Mouse (Mus musculus) left cerebral cortex, adult 9 months (tissue): ENCODE results near the gene Uchl3.

Source experiments
- DNase-seq, 2 experiments: peaks; one replicate each; pipeline ENCODE4 v3.0.0; 2022; ENCODE audit warnings: low spot score in 2 of 2

The Uchl3 gene

GRCm38 (mm10) chr14:101653581-101654525 is at the start of gene Uchl3:
Gene Uchl3, plus strand, starts transcription at chr14:101653967.
- peak; percentile 76 to 98 for DNase-seq

DNA sequence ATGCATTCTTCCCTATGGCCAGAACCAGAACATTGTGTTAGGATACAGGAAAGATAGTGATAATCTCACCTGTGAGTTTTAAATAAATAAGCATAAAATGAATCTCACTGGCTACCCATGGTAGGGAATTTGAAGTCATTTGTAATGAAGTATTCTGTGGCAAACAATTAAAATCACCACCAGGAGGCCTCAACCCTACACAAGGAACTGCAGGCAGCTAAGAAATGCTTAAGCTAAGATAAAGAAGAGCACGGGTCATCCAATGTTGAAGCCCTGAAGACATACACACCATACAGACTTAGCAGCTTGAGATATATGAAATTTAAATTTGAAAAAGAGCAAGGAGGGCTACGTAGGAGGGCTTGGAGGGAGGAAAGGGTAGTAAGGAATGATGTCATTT is 47.9 kb upstream of the Uchl3 start:
- DNase-seq, result no peak

DNA sequence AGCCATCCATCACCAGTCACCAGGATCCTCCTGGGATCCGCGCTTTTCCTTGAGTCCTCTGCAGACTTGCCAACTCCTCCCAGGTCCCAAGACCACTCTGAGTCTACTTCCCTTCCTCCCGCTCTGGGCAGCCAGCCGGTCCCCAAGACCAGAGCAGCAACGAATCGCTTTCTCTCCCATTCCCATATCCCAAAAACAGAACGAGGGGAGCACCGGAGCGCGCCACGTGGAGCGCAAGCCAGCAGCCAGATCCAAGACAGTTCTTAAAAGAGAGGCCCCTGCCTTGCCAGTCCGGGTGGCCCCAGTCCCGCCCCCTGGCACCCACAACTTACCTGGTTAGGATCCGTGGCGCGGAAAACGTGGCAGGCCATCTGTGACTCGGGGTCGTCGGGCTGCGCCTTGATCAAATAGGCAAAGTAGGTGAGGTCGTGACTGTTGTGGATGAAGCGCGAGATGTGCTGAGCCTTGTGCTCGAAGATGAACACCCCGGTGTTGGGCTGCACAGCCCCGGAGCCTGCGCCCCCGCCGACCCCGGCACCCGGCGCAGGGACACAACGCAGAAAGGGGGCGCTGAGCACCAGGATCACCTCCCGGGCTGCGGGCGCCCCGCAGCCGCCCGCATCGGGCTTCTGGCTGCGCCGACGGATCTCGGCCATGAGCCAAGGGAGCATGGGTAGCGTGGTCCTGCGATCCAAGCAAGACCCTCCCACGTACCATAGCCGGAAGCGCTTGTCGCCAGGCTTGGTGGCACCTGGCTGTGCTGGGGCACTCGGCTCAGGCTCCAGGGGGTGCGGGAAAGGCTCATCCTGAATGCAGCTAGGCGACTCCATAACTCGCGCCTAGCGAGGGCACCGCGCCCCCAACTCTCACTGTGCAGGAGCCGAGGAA is 45.9 kb upstream of the Uchl3 start:
- peak in 1 of 2 experiments; percentile 9 for DNase-seq

- peak; percentile 22 to 58 for DNase-seq
These were observed 45.0 kb upstream of the Uchl3 start, which contains the start of gene Tbc1d4 for GRCm38 (mm10) chr14:101608519-101609368. Gene Tbc1d4, minus strand, starts transcription at chr14:101609191.

GRCm38 (mm10) chr14:101610701-101611100 is 43.1 kb upstream of the Uchl3 start:
- DNase-seq, result no peak

GRCm38 (mm10) chr14:101613206-101613605 is 40.6 kb upstream of the Uchl3 start:
- no peak for DNase-seq

GRCm38 (mm10) chr14:101616178-101616577 is 37.6 kb upstream of the Uchl3 start:
- no peak for DNase-seq

GRCm38 (mm10) chr14:101617680-101618079 is 36.1 kb upstream of the Uchl3 start:
- no peak for DNase-seq

GRCm38 (mm10) chr14:101630548-101630947 is 23.2 kb upstream of the Uchl3 start:
- DNase-seq, result no peak

DNA sequence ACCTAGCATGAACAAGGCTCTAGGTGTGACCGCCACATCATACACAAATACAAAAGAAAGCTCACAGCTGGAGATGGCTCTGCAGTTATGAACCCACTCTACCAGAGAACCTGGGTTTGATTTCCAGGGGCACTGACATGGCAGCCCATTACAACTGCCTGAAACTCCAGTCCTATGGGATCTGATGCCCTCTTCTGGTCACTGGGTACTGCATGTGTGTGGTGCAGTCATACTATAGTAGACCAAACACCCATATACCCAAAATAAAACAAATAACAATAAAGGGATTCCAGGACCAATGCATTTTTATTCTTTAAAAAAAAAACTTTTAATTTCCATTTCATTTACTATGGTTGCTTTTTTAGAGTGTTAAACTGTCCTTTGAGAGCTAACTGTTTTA is 18.0 kb upstream of the Uchl3 start:
- DNase-seq, result no peak

- no peak for DNase-seq
These were observed 16.4 kb upstream of the Uchl3 start for GRCm38 (mm10) chr14:101637381-101637780.

DNA sequence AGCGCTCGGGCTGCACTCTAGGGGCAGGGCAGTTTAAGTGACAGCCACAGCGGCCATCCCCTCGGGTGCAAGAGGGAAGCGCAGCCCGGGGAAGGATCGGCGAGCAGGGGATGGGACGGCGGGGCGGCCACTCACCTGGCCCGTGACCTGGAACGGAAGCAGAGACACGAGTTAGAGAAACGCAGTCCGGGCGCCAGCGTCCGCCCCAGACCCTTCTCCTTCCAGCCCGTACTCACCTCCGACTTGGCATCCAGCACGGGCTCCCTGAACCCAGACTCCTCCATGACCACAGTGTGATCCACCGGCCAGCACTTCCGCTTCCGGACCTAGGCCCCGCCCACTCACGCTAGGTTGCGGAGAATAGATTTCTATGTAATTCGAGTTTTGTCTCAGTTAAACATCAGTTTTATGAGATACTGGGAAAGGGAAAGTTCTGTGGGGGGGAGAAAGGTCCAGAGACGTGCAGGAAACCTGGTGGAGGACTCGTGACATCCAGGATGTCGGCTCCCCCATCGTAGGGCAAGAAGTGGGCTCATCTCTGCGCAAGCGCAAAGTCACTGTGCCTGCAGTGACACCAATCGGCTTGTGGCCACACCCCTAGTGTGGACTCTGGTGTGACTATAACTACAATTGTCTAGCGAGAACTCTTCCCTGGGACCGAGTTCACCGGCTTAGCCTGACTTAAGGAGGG is 13.5 kb upstream of the Uchl3 start, which contains the start of gene Commd6:
Commd6 (minus strand) TSS at position 534 of the 691 bp plus-strand sequence.
- DNase-seq, result peak; percentile 87 to 94

DNA sequence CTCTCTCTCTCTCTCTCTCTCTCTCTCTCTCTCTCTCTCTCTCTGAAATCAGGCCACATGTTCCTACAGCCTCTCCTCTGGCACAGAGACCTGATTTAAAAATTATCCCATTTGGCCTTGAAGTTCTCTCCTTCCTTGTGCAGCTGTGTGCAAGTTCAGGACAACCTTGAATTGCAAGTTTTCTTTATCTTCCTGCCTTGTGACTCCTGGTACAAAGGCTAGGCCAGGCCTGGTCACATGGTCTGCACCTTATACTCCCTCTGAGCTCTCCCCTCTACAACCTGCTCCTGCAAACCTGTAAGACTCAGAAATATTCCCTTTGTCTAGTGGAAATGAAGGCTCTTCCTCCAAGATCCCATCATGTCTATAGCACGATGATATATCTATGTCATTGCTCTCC is 8.8 kb upstream of the Uchl3 start:
- no peak for DNase-seq

DNA sequence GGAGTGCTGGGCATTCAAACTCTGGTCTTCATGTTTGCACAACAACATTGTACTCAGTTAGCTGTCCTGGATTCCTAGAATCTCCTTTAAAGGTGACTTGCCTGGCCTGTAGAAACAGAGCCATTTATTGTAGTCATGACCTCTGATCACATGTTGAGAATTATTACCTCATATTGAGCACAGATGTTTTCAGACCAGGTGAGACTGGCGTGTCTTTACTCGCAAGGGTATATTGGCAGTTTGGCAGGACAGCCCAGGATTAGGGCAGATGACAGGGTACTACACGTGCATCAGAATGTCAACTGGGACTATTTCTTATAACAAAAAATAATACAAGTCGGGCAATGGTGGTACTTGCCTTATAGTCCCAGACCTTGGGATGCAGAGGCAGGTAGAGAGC is 3.2 kb upstream of the Uchl3 start:
- DNase-seq, result no peak

DNA sequence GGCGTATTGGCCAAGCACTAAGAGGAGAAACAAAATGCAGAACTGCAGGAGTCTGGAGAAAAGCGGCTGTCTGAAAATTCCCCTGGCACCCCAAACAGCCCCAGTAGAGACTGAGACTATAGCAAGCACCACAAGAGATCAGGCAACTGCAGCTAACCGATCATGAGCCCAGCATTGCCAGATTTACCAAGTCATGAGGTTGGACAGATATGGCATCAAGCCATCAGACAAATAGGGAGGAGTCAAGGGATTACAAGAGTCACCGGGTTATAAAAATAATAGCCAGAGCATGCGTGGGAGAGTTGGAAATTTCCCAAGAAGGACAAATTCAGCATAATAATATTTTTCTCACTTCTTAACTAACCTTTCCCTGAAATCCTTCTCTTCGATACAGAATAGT is 1.2 kb upstream of the Uchl3 start:
- DNase-seq, result no peak

GRCm38 (mm10) chr14:101654526-101654909 is 751 bp downstream of the Uchl3 start:
- DNase-seq, result no peak

DNA sequence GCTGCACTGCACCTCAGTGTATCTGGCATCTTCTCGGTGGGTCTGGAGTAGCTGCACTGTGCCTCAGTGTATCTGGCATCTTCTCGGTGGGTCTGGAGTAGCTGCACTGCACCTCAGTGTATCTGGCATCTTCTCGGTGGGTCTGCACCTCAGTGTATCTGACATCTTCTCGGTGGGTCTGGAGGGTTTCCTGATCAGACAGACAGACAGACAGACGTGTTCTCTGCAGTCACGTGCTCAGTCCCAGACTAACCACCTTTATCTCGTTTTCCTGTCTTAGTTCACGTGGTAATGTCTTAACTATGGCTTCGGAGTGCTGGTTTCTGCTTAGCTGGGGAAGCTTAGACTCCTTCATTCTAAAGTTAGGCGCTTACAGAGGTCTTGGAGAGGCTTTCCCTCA is 2.5 kb downstream of the Uchl3 start:
- no peak for DNase-seq

DNA sequence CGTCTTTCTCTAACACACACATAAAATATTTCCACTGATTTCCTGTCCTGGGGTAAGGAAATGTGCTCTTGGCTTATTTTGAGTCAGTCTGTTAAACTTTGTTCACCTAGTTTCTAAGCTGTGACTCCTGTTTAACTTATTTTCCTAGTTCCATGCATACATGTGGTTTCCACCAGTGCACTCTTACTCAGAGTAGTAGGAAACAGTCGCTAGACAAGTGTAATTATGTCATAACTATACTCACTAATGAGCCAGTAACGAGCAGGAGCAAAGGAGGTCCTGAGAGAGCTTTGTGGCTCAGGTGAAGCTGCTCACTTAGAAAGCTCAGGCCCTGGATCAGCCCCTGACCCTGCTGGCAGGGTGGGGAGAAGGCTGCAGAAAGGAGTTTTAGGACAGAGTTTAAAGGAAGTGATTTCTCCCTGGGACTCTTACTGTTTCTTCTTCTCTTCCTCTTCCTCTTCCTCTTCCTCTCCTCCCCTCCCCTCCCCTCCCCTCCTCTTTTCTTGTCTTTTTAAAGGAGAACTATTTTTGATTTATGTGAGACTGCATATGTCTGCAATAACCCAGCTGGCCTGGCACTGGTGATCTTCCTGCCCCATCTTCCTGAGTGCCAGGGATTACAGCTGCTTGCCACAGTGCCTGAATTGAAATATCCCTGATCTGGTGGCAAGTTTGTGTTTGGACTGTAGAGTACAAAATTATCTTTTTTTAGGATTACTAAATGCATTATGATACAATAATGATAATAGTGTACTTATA is 8.1 kb downstream of the Uchl3 start:
- no peak for DNase-seq

- DNase-seq, result no peak
These were observed 10.5 kb downstream of the Uchl3 start for GRCm38 (mm10) chr14:101664274-101664673.

GRCm38 (mm10) chr14:101666056-101666455 is 12.3 kb downstream of the Uchl3 start:
- DNase-seq, result no peak
